ENCODE assay signal across 8 mouse cellular contexts in the genomic region with DNA sequence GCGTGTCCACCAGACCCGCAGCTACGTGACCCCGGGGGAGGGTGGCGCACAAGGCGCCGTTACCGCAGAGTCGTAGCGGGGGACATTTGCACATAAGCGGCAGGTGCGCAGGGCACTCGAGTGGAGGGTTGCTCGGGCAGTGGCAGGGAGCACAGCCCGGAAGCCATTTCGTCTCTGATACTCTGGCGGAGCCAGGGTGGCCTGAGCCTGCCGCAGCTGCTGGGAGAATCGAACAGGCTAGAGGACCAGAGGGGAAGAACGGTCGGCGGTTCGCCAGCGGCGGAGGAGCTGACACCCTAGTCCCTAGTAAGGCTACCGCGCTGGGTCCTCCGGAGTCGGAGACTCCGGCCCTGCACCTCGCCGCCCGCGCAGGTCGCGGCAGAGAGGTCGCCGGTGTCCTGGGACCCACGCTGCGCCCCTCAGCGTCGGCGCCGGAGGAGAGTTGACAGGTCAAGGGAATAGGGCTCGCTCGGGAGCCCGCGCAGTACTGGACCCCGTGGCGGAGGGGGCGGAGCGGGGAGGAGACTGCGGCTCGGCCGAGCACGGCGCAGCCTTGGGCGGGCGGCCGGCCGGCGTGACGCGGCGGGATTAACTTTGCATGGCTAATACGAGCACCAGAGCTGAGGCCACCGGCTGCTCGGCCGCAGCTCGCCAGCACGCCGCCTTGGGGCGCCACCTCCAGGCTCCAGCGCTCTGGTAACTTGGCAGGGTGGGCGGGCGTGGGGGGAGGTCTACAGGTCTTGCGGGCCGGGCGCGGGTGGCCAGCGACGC. TPM values are rescaled to one million over a fixed set of nuclear protein-coding genes. Genes with fewer than 3 reads are reported as not detected.
DNase-seq lines count a peak whose midpoint lies in the region; ATAC-seq lines count a peak whose summit lies in the region.

No protein-coding gene starts in this region.

- no peaks in the 10 kb centered on the region for H3K36me3 ChIP-seq in intestine, embryonic 16.5 days (ENCODE audit: control insufficient read depth, insufficient read depth, low read length)

- H3K9ac ChIP-seq in intestine, embryonic 16.5 days (ENCODE audit: low read depth, low read length), result peak overlapping the region; percentile 78

- H3K27me3 ChIP-seq in intestine, embryonic 16.5 days (replicated peaks; ENCODE audit: control insufficient read depth, insufficient read depth, low read length), result no peaks in the 10 kb centered on the region

- H3K9me3 ChIP-seq in intestine, embryonic 16.5 days (ENCODE audit: control insufficient read depth, low read length), result no peaks in the 10 kb centered on the region

- peak overlapping the region; percentile 74 for H3K4me3 ChIP-seq in intestine, embryonic 16.5 days (ENCODE audit: low read length)

- DNase-seq in embryo, embryonic 10.5 days (ENCODE audit: low spot score), result peak; percentile 82
- DNase-seq in gastrocnemius, postnatal 4 days (ENCODE audit: low spot score in 2 of 2), result peak; percentile 68 to 74
- DNase-seq in left cerebral cortex, postnatal 14 days (ENCODE audit: low spot score in 2 of 2), result peak; percentile 77 to 78
- peak; percentile 85 to 88 for DNase-seq in right cerebral cortex, postnatal 10 days (ENCODE audit: low spot score in 2 of 2)
- DNase-seq in urinary bladder, postnatal 14 days (ENCODE audit: low spot score), result peak; percentile 81

- ATAC-seq in activated CD4-positive, CD25-positive, alpha-beta regulatory T cell, adult 4 months, result peak; percentile 28
- ATAC-seq in intestine, embryonic 16.5 days, result peak; percentile 94
- ATAC-seq in megakaryocyte progenitor cell, adult 5-6 weeks (replicated peaks; ENCODE audit: poor library complexity), result peak; percentile 56

- H3K27ac ChIP-seq in intestine, embryonic 16.5 days (ENCODE audit: low read length), result peak overlapping the region; percentile 74

- no peaks in the 10 kb centered on the region; the same call in 1 of the 2 replicates for H3K4me1 ChIP-seq in intestine, embryonic 16.5 days (ENCODE audit: control insufficient read depth, insufficient read depth, low read length)

- peak overlapping the region; percentile 97 for H3K4me2 ChIP-seq in intestine, embryonic 16.5 days (ENCODE audit: low read depth, low read length)

- under 1% methylated on average over 80 of the region's 82 CpGs for WGBS in intestine, embryonic 16.5 days

- intact Hi-C loops in left cerebral cortex, postnatal 14 days (cut with DNase I), result loop anchor here (2.0 to 10.0 kb wide), 4 partner anchors 67 to 304 kb away; no protein-coding TSS in a partner anchor

RNA-seq across cellular contexts. Expression of a gene that starts 0.5 kb away (rescaled TPM):
- polyA plus RNA-seq in activated CD4-positive, CD25-positive, alpha-beta regulatory T cell, adult 4 months (2017; shearing (Covaris generic)), result 1 to 10 TPM; 1.7 to 2.6 TPM
- total RNA-seq in gastrocnemius, postnatal 4 days (2021), result 1 to 10 TPM; 1.1 to 2.6 TPM
- polyA plus RNA-seq in intestine, embryonic 16.5 days (2015; fragmentation: Nextera tagmentation; extraction: Ambion mirVana), result 6.0 and 7.7 TPM in 2 replicates
- 10 to 100 TPM; 60.1 to 75.9 TPM for total RNA-seq in left cerebral cortex, postnatal 14 days (2021)
- 0.51 and 0.74 TPM in 2 replicates for total RNA-seq in megakaryocyte progenitor cell, adult 5-6 weeks (2015)
- total RNA-seq in megakaryocyte progenitor cell, adult 5-6 weeks (2017), result 0.62 and 1.1 TPM in 2 replicates

Comparison
In these comparisons a context has a peak if more than half of its experiments do, and no peak if none do; other contexts are left out.
1. Peak in every context shown above with its lines: DNase-seq, ATAC-seq, H3K4me3 ChIP-seq and H3K27ac ChIP-seq.
2. ATAC-seq: peak in every context shown above with its lines; median percentile 94 in intestine, embryonic 16.5 days; 56 in megakaryocyte progenitor cell, adult 5-6 weeks; 28 in activated CD4-positive, CD25-positive, alpha-beta regulatory T cell, adult 4 months.
3. RNA of a gene that starts 0.5 kb away (total RNA-seq): 60.1 to 75.9 TPM in left cerebral cortex, postnatal 14 days; 1.1 to 2.6 TPM in gastrocnemius, postnatal 4 days and 0.51 to 1.1 TPM in megakaryocyte progenitor cell, adult 5-6 weeks; every median in the first group is over 10 times any median in the second.